Mouse (Mus musculus): ENCODE results near the gene Aox1.
A peak's percentile ranks its signal among the peaks of the same experiment; 100 is the strongest.
"Not testable (repeated sequence)": the region's sequence is repeated elsewhere in the genome, so short reads cannot be mapped to it uniquely, and the experiment has no call there.

Gene Aox1

DNA sequence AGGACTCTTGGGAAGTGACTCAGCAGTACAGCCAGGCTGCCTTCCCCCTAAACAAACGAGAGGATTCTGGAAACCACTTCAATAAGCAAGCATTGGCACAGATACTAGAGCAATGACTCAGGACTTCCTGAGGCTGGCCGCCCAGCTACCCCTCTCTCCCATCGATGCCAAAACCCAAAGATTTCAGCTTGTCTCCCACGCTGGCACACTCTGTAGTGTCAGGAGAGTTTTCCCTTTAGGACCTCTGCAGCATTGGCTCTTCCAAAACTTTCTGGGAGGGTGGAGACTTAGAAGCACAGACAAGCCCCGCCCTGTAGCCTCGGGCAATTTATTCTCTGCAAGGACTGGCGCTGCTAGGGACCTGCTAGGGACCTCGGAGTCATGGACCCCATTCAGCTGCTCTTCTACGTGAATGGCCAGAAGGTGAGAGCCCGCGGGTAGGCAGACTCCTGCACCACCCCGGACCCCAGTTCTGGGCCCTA lies at the start of gene Aox1:
Aox1 (plus strand) TSS at position 296 of the 482 bp plus-strand sequence.
- peak in 1 of 2 experiments; percentile 39 for DNase-seq (ENCODE audit: low spot score in 2 of 2)

DNA sequence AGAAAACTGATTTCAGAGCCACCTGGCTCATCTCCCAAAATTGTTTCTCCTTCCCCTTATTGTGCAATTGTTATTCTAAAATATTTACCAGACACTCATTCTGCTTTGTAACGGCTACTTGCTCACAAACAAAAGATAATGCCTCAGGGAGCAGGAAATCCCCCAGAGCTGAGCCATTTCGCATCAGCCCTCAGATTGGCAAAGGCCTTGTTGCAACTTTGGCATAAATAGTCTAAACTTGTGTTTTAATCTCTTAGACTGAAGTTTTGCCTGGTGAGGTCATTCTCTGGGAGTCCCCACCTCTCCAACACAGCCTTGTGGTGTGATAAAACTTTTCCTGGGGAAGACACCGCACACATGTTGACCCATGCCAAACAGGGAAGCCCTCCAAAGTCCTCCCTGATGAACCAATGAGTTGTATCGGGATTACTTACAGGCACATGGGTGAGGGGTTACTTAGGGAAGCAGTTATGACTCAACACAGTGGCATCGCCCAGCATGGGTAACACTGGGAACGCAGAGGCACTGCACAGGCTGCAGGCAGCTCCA lies 40.6 kb upstream of the Aox1 start:
- DNase-seq (ENCODE audit: low spot score in 2 of 2): no peak

DNA sequence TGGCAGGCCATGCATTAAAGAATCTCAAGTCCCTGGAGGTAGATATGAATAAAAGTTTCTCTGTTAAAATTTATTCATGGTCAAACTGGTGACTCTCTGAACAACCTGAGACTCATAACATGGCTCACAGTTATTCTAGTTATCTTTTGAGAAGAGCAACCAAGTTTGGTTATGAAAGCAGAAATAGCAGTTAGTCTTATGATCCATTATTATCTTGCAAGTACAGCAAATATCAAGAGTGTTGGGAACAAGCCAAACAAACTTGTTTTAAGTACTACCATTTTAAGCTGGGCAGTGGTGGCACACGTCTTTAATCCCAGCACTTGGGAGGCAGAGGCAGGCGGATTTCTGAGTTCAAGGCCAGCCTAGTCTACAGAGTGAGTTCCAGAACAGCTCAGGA lies 38.5 kb upstream of the Aox1 start:
- DNase-seq (ENCODE audit: low spot score in 2 of 2): no peak

DNA sequence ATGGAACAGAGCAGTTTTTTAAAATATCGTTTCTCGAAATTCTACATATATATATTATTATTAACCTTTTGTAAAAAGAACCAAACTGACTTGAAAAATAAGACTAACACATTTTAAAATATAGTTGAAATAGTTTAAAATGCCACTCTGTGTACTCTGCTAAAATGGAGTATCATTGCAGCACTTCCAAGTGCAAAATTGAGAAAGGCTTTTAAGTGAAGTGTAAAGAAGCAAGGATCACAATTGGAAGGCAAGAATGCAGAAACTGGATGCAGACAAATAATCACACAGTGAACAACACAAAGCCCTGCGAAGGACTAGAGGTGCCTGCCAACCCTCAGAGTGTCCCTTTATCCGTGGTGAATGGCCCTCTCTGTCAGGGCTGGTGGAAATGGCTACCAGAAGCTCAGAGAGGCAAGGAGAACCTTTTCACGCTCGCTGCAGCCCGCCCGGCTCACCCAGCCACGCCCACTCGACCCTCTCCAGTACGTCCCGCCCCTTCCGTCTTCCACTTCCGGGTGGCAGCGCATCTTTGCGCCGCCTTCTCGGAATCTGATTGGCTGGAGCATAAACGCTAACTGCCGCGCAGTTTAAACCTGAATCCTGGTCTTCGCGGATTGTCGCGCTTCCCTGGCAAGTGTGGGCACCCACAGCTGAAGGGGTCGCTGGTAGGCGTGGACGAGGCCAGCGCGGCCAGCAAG lies 34.1 kb upstream of the Aox1 start, which contains the start of gene Sgo2a:
Sgo2a (plus strand) TSS at position 540 of the 701 bp plus-strand sequence.
- peak; percentile 65 to 90 for DNase-seq (ENCODE audit: low spot score in 2 of 2)

DNA sequence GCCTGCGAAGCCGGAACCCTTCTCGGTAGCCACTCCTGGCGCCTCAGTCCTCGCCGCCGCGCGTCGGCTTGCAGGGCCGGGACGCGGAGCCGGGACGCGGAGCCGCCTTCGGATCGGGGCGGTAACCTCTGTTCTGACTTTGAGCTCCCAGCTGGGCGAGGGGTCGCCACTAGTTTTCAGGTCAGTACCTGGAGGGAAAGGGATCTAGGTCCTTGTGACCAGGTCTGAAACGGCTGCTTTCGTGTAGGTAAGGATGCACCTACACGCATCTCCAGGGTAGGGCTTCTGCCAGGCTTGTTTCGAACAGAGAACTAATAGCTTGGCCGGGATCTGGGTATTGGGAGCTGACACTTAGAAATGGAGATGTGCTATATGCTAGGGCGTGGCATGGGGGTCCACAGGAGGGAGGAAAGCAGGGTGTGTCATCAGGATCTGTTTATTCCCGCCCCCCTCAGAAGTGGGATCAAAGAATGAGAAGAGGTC lies 33.6 kb upstream of the Aox1 start:
- DNase-seq (ENCODE audit: low spot score in 2 of 2): no peak

DNA sequence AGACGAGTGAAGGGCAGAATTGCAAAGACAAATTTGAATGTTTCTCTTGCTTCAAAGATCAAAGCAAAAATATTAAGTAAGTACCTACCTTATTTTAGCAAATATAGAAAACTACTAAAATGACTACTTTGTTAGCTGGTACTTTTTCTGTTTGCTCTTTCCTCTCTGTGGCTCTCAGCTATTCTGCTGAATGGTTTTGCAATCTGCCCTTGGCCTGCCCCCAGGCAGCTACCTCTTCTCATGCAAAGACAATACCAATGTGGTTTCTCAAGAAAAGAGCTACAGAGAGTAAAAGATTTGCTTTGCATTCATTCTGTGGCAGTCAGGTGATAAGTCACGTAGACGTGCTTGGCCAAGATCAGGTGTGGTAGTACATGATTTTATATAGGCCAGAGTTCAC lies 31.6 kb upstream of the Aox1 start:
- DNase-seq (ENCODE audit: low spot score in 2 of 2): no peak

DNA sequence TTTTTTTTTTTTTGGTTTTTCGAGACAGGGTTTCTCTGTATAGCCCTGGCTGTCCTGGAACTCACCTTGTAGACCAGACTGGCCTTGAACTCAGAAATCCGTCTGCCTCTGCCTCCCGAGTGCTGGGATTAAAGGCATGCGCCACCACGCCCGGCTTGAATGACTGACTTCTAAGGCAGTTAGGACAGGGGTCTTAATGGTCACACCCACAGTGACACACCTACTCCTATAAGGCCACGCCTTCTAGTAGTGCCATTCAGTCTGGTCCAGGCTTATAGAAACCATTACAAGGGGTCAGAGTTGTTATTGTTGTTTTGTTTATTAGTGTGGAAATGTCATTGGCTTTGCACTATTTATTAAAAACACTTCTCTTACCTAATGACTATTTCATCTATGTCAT lies 23.3 kb upstream of the Aox1 start:
- not testable (repeated sequence) for DNase-seq (ENCODE audit: low spot score in 2 of 2)

DNA sequence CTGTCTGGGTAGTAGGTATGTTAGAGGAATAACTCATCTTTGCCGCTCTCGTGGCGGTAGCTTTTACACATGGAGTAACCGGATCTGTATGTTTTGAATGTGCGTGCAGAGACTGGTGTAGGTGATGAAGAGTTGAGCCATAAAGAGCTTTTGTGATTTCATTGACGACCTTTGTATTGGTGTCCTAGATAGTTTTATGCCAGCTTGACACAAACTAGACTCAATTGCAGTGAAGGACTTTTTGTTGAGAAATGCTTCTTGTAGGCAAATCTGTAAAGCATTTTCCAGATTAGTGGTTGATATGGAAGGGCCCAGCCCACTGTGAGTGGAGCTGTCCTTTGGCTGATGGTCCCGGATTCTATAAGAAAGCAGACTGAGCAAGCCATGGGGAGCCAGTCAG lies 10.9 kb upstream of the Aox1 start, which contains the start of gene Kctd18:
Kctd18 (minus strand) TSS at position 101 of the 400 bp plus-strand sequence.
- no peak for DNase-seq (ENCODE audit: low spot score in 2 of 2)

DNA sequence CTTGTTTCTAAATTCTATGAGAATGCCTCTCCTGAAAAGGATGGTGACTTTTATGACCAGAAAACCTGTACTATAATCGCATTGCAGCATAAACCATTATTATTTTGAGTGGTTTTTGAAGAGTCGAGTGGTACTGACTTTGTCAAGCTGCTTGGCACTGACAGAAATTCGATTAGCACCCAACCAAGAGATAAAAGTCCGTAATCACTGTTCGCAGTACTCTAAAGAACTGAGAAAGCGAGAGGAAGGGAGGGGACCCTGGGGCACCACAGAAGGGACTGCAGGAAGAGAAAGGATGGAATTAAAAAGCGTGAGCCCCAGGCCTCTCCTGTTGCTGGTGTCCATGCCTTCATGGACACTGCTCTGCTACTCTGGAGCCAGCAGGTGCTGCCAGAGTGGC lies 2.0 kb upstream of the Aox1 start:
- no peak for DNase-seq (ENCODE audit: low spot score in 2 of 2)

DNA sequence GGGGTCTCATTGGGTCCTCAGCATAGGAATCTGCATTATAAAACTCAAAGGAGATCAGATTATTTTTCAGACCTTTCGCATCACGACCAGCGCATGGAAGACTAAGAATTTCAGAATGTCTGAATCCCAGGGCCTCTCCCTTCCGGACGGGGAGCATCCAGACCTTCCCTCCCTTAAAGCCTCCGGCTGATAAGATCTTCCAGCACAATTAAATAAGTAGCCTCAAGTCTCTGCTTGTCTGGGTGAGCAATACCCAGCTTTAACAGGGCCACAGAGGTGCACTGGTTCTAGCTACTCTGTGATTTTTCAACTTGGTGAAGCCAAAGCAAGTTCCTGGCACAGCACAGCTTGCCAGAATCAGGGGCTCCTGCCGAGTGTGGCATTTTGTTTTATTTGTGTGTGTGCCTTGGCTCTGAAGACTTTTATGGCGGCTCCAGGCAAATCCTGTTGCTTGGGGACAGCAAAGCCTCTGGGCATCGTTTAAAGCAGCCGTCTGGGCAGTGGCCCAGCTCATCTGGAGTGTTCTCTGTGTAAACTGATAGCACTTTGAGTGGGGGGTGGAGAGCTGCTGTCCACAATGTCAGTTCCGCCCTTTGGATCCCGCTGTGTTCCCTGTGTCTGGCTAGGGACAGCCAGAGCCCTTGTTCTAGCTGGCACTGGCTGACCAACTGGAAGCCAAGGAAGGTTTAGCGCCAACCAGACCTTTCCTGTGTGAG lies 583 bp downstream of the Aox1 start:
- DNase-seq (ENCODE audit: low spot score in 2 of 2): peak; percentile 6 to 45

DNA sequence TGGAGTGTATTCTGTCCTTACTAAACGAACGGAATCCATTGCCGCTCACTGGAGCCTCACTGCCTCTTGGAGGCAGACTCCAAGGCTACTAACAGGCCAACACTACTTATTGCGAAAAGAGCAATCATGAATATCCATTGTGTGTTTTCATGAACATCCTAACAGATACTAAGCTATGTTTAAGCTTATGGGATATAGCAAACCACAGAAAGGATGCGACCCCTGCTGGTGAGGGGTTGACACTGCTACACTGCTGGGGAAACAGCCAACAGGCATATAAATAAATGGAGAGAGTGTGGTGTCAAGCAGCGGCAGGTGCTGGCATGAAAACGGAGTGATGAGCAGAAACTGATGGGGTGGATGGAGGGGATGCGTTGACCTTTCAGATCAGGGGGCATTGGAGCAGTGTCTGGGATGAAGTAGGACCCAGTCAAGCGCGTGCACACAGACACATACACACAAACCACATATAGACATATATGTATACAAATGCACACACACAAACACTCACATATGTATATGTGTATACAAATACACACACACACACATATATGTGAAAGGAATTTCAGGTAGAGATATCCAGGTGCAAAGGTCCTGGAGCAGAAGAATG lies 1.5 kb downstream of the Aox1 start:
- DNase-seq (ENCODE audit: low spot score in 2 of 2): peak in 1 of 2 experiments; percentile 57

DNA sequence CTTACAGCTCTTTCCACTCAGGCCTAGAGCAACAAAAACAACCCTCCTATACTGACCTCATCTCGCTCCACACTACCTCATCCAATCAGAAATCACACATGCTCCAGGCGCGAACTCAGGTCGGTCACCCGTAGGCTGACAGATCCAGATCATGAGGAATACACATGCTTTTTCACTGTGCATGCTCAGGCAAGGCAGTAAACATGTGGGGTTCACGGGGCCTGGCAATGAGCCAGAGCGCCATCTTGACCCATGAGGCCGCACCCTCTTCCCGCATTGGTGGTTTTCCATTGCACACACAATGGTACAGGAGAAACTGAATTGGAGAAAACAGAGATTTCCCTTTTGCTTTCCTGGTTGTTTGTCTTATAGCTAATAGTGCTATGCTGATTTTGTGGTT lies 7.6 kb downstream of the Aox1 start:
- DNase-seq (ENCODE audit: low spot score in 2 of 2): not testable (repeated sequence)

DNA sequence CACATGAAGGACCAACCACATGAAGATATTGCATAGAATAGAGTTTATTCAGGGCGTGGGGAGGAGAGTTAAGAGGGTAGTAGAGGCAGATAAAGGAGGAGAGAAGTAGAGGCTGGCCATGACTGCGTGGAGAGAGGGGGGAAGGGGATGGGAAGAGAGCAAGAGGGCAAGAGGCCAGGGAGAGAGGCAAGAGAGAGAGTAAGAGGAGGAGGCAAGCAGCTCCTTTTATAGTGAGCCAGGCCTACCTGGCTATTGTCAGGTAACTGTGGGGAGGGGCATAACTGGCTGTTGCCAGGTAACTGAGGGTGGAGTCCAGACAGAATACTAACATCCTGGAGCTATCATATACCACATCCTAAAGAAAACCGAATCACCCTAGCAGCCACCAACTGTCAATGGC lies 15.3 kb downstream of the Aox1 start:
- DNase-seq (ENCODE audit: low spot score in 2 of 2): no peak

DNA sequence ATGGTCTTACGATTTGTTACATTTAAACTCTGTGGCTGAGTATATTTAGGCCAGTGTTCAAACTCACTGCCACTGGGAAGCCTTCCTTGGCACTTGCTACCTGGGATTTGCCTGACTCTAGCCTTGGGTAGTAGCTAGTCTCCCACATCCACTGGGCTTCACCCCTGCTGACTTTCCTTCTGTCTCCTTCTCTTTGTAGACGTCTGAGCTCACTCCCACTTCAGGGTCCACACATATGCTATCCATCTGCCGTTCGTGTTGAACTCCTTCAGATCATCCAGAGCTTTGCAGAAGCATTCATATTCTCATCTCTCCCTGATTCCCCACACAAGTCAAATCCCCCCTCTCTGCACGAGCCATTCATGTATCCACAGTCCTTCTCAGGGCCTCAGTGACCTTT lies 15.8 kb downstream of the Aox1 start:
- DNase-seq (ENCODE audit: low spot score in 2 of 2): peak in 1 of 2 experiments; percentile 19

DNA sequence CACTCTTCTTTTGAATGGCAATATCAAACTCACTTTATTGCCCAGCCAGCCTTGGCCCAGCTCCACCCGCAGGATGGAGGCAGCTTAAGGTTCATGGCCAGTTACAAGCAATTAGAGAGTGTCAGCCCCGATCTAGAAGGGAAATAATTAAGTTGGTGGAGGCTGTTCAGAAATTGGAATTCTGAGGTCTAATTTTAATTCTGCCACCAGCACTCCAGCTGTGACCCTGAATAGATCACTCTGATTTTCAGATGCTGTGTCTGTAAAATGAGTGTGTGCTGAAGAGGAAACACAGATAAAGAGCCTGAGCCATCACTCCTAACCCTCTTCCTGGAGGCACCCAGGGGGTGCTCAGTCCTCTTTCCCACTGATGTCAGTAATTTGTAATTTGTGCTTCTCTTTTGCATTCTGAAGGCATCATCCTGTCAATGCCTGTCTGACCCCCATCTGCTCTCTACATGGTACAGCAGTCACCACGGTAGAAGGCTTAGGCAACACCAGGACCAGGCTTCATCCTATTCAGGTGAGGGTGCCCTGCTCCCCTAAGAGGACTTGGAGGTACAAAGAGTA lies 17.1 kb downstream of the Aox1 start:
- no peak for DNase-seq (ENCODE audit: low spot score in 2 of 2)

DNA sequence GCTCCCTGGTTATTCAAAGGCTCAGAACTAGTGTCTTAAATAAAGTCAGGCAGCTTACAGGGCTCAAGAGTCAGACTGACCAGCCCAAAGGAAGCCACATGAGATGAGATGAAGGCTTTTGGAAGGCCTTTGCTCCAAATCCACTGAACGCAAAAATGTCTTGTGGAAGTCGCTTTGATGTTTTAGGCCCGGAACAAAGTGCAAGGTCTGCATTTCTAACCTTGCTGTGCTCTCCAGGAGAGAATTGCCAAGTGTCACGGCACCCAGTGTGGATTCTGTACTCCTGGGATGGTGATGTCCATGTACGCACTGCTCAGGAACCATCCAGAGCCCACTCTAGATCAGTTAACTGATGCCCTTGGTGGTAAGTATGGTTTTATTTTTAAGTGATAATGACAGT lies 19.4 kb downstream of the Aox1 start:
- no peak for DNase-seq (ENCODE audit: low spot score in 2 of 2)

DNA sequence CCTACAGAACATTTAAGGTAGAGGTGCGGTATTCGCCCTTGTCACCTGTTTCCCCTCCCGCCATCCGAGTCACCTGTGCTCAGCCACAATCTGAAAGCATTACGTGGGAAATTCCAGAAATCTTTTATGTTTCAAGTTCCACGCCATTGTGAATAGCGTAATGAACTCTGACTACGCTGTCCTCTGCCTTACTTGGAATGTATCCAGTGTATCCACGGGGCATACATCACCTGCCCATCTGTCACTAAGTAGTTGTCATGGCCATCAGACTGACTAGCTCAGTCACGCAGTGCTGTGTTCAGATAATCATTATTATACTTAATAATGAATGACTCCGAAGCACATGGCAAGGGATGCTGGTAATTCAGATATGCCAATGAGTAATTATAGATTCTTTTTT lies 25.9 kb downstream of the Aox1 start:
- no peak for DNase-seq (ENCODE audit: low spot score in 2 of 2)

DNA sequence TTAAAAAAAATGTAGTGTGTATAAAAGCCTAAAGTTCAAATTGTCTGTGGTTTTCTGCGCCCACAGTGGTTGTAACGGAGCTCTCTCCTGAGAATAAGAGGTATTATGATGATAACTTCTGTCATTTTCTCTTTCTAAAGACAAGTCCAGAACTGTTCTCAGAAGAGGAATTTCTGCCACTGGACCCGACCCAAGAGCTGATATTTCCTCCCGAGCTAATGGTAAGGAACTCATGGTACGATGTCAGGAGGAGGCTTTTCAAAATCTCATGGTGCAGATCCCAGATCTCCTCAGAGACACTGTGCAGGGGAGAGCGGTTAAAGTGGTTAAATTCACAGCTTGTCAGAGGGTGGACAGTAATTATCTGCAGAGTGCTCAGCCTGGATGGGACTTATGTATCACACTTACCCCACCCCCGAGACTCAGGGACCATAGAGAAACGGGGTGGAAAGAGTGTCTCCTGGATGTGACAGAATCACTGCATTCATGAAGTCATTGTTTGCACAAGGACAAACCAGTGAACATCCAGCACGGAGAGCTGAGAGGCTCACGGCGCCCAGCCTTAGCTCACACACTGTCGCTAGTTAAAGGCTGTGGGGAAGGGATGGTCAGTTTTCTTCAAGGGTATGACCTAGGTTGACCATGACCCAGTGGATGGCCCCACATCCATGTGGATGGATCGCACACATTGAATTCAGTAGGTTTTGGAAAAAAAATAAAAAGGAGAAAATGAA lies 26.5 kb downstream of the Aox1 start:
- DNase-seq (ENCODE audit: low spot score in 2 of 2): no peak

DNA sequence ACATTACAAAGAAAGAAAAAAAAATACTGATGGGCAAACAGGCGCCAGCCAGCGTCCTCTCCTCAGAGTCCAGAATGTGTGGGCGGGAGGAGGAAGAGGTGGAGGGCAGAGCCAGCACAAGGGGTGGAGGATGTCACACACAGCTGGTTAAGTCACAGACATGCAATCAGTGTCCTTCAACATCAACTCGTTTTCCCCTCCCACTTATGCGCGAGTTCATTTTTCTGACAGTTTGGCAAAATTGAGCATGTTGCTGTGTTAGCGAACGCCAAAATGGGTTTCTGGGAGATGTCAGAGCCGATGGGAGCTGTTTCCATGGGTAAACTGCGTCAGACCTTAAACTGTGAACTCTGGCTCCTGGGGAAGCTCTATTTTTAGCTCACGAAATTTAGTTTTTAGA lies 27.2 kb downstream of the Aox1 start:
- DNase-seq (ENCODE audit: low spot score in 2 of 2): no peak

DNA sequence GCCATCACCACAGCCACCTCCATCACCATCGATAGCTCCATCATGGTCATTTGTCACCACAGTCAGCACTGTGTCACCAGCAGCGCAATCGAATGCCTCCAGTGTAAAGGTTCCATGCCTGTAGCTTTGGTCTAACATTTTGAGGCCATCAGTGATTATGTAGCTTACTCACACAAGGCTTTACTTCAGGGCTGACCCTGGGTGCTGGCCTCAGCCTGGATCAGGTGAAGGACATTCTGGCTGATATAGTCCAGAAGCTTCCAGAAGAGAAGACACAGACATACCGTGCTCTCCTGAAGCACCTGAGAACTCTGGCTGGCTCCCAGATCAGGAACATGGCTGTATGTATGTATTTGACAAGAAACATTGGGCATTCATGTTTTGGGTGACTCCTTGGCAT lies 29.1 kb downstream of the Aox1 start:
- DNase-seq (ENCODE audit: low spot score in 2 of 2): no peak

DNA sequence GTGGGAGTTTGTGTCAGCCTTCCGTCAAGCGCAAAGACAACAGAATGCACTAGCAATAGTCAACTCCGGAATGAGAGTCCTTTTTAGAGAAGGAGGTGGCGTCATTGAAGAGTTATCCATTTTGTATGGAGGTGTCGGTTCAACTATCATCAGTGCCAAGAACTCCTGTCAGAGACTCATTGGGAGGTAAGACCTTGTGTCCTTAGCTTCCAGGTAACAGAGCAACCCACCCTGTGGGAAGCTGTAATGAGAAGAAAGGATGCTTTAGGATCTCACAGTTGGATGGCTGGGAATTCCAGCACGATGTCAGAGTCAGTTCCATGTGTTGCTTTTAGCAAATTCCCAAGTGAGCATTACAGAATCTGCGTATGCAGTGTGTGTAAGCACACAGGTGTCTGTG lies 32.4 kb downstream of the Aox1 start:
- DNase-seq (ENCODE audit: low spot score in 2 of 2): no peak

All from left cerebral cortex, adult 9 months (tissue).